Mouse (Mus musculus) layer of hippocampus, adult 2 months (tissue): ENCODE measurements at regions not wholly inside any gene's neighbourhood (a gene's known extent, or its start where the extent isn't known, plus 50 kb on each side); places are given as distances from the start of the nearest gene placed in this dataset.
"Not testable (repeated sequence)": the region's sequence is repeated elsewhere in the genome, so short reads cannot be mapped to it uniquely, and the experiment has no call there.

Experiments
- DNase-seq, 2 experiments: peaks; one replicate each; pipeline ENCODE4 v3.0.0; 2022; ENCODE audit warnings: low spot score in 2 of 2
- H3K27ac ChIP-seq: fragments of 200-600 bp; 2 replicates; pipeline ENCODE4 v1.8.1; 2022
- H3K4me3 ChIP-seq: fragments of 200-600 bp; 2 replicates; pipeline ENCODE4 v1.8.1; 2022; ENCODE audit warnings: mild to moderate bottlenecking
- CTCF ChIP-seq: fragments of 200-600 bp; conservative IDR thresholded peaks from 2 replicates; pipeline ENCODE4 v1.8.1; 2022; ENCODE audit warnings: antibody characterized with exemption, mild to moderate bottlenecking, moderate library complexity

- TF ChIP-seq CTCF, result no peak
- Histone ChIP-seq H3K27ac (no peak overlapping the region), H3K4me3 (no peak overlapping the region)
- DNase-seq, result no peak
Measured at GRCm38 (mm10) chr11:28993270-28993847, 137.2 kb upstream of the Pnpt1 start.

- H3K4me3 ChIP-seq, result no peak overlapping the region
- no peak for DNase-seq
- TF ChIP-seq CTCF, result no peak
- H3K27ac ChIP-seq, result no peak overlapping the region
Measured at GRCm38 (mm10) chr11:28998314-28999106, 132.0 kb upstream of the Pnpt1 start.

GRCm38 (mm10) chr11:28999196-28999595 is 131.3 kb upstream of the Pnpt1 start:
- Histone ChIP-seq H3K4me3 (no peak overlapping the region), H3K27ac (no peak overlapping the region)
- no peak for TF ChIP-seq CTCF
- no peak for DNase-seq

- no peak for TF ChIP-seq CTCF
- H3K27ac ChIP-seq, result no peak overlapping the region
- DNase-seq, result no peak
- H3K4me3 ChIP-seq, result no peak overlapping the region
Measured at GRCm38 (mm10) chr11:28999620-29000019, 130.9 kb upstream of the Pnpt1 start.

GRCm38 (mm10) chr11:29000212-29000611 is 130.3 kb upstream of the Pnpt1 start:
- H3K27ac ChIP-seq, result no peak overlapping the region
- TF ChIP-seq CTCF, result no peak
- no peak overlapping the region for H3K4me3 ChIP-seq
- DNase-seq, result no peak

- H3K4me3 ChIP-seq, result no peak overlapping the region
- TF ChIP-seq CTCF, result no peak
Measured at GRCm38 (mm10) chr11:29017406-29017805, 113.1 kb upstream of the Pnpt1 start.

GRCm38 (mm10) chr11:29040817-29041216 is 89.7 kb upstream of the Pnpt1 start:
- Histone ChIP-seq H3K4me3 (no peak overlapping the region), H3K27ac (no peak overlapping the region)
- TF ChIP-seq CTCF, result peak; percentile 81
- DNase-seq, result no peak

More at GRCm38 (mm10) chr11:29017406-29017805, 113.1 kb upstream of the Pnpt1 start:
- DNase-seq, result no peak
- no peak overlapping the region for H3K27ac ChIP-seq

- H3K27ac ChIP-seq, H3K4me3 ChIP-seq, DNase-seq: not testable (repeated sequence)
Measured at GRCm38 (mm10) chr11:29047985-29048610, 82.4 kb upstream of the Pnpt1 start.

- DNase-seq, result no peak
- Histone ChIP-seq H3K4me3 (no peak overlapping the region), H3K27ac (no peak overlapping the region)
- TF ChIP-seq CTCF, result no peak
Measured at GRCm38 (mm10) chr11:29052625-29053024, 77.9 kb upstream of the Pnpt1 start.

- not testable (repeated sequence) for H3K27ac ChIP-seq, H3K4me3 ChIP-seq, DNase-seq
Measured at GRCm38 (mm10) chr11:29069586-29069985, 61.0 kb upstream of the Pnpt1 start.

- TF ChIP-seq CTCF, result no peak
- DNase-seq, result no peak
Measured at GRCm38 (mm10) chr11:29072231-29072630, 58.3 kb upstream of the Pnpt1 start.

More at GRCm38 (mm10) chr11:29072231-29072630, 58.3 kb upstream of the Pnpt1 start:
- no peak overlapping the region for H3K27ac ChIP-seq
- no peak overlapping the region for H3K4me3 ChIP-seq
